Mouse (Mus musculus) adipocyte (in vitro differentiated cells): ENCODE results near the gene Cped1.

Experiments
- DNase-seq: peaks from one replicate; pipeline ENCODE4 v3.0.0-alpha.2; 2016; ENCODE audit warnings: low spot score

Gene Cped1

GRCm38 (mm10) chr6:22297028-22297427 lies 311.3 kb downstream of the Cped1 start:
- DNase-seq: no peak

- DNase-seq: no peak
These were observed 312.3 kb downstream of the Cped1 start for GRCm38 (mm10) chr6:22298059-22298458.
